Mouse (Mus musculus) thymus, adult 2 months (tissue): ENCODE measurements around the gene Hist1h2bj.

Experiments used
- CTCF ChIP-seq: fragments of 200-500 bp; IDR thresholded peaks from 2 replicates; pipeline ENCODE4 v1.5.1; 2012; ENCODE audit warnings: mild to moderate bottlenecking, control low read depth, low read length, moderate library complexity, borderline replicate concordance; ENCODE audit not compliant: control insufficient read depth, poor library complexity, insufficient read depth; ENCODE audit errors: extremely low read depth
- POLR2A ChIP-seq: fragments of 200-500 bp; IDR thresholded peaks from 2 replicates; pipeline ENCODE4 v1.6.1; 2012; ENCODE audit warnings: mild to moderate bottlenecking, low read length, control low read depth, moderate library complexity; ENCODE audit not compliant: control insufficient read depth, poor library complexity, insufficient read depth; ENCODE audit errors: extremely low read depth

- TF ChIP-seq CTCF (no peak), POLR2A (no peak)
These were observed 41.2 kb upstream of the Hist1h2bj start for GRCm38 (mm10) chr13:22001823-22002222.
